In genomic region chr13:43530832-43531693, GRCm38 (mm10) we compare ENCODE assay signal across 8 mouse cellular contexts. TPM values are rescaled to one million over a fixed set of nuclear protein-coding genes. Genes with fewer than 3 reads are reported as not detected.
DNase-seq lines count a peak whose midpoint lies in the region; ATAC-seq and TF ChIP-seq lines count a peak whose summit lies in the region.

No protein-coding gene starts in this region.

- intact Hi-C loops in gastrocnemius, adult 2 months (cut with DNase I): no loop called here

- H3K9ac ChIP-seq in hindbrain, embryonic 15.5 days: no peak overlapping the region

- peak overlapping the region; percentile 47 for H3K27ac ChIP-seq in cortical plate, adult 2 months (ENCODE audit: insufficient read depth, low read length)
- H3K27ac ChIP-seq in gastrocnemius, adult 2 months: peak overlapping the region; percentile 81
- H3K27ac ChIP-seq in hindbrain, embryonic 15.5 days (replicated peaks): peak overlapping the region; percentile 67

- no peak for TF ChIP-seq POLR2A in cortical plate, adult 2 months (IDR thresholded peaks at IDR 0.05; ENCODE audit: extremely low read depth, insufficient read depth, low read length)

- peak; percentile 85 for DNase-seq in MEL-GATA-1-ER (ENCODE audit: extremely low read depth, low read depth)
- peak; percentile 60 for DNase-seq in gastrocnemius, adult 2 months
- peak; percentile 59 for DNase-seq in left cerebral cortex, adult 11 months (ENCODE audit: low spot score)
- DNase-seq in lung, postnatal 14 days: peak; percentile 55
- peak; percentile 96 for DNase-seq in retina, postnatal 1 day
- DNase-seq in natural killer cell, adult 2 months (ENCODE audit: low spot score in 2 of 2): no peak

- H3K9me3 ChIP-seq in hindbrain, embryonic 15.5 days: no peaks in the 10 kb centered on the region

- no peak overlapping the region for H3K4me3 ChIP-seq in cortical plate, adult 2 months (ENCODE audit: insufficient read depth, low read length)
- peak overlapping the region; percentile 50 for H3K4me3 ChIP-seq in gastrocnemius, adult 2 months
- peak overlapping the region; percentile 4; the same call in 1 of the 2 replicates for H3K4me3 ChIP-seq in hindbrain, embryonic 15.5 days

- no peaks in the 10 kb centered on the region for H3K27me3 ChIP-seq in hindbrain, embryonic 15.5 days

- WGBS in hindbrain, embryonic 15.5 days: 8% methylated on average over 13 of the region's 13 CpGs

- no peak for TF ChIP-seq CTCF in cortical plate, adult 2 months (IDR thresholded peaks at IDR 0.05; ENCODE audit: extremely low read depth, insufficient read depth, low read length)
- peak; percentile 14; the same call in 1 of the 2 replicates for TF ChIP-seq CTCF in gastrocnemius, adult 2 months (IDR thresholded peaks at IDR 0.05)

- peak overlapping the region; percentile 42 for H3K4me2 ChIP-seq in hindbrain, embryonic 15.5 days

- H3K36me3 ChIP-seq in hindbrain, embryonic 15.5 days: no peaks in the 10 kb centered on the region

- peak; percentile 94 for ATAC-seq in hindbrain, embryonic 15.5 days (ENCODE audit: low FRiP score, low read depth)

- peaks cover 8% of the 10 kb centered on the region for H3K4me1 ChIP-seq in cortical plate, adult 2 months (ENCODE audit: control insufficient read depth, insufficient read depth, low read length)
- H3K4me1 ChIP-seq in hindbrain, embryonic 15.5 days (replicated peaks): peaks cover 25% of the 10 kb centered on the region

RNA-seq across cellular contexts. Expression of gene Mcur1, which starts 28.9 kb away (rescaled TPM):
- polyA plus RNA-seq in cortical plate, adult 2 months (2012; rRNA removed): 24.5 and 26.1 TPM in 2 replicates
- total RNA-seq in gastrocnemius, adult 2 months (2021): 10 to 100 TPM; 30.4 to 36.1 TPM
- polyA plus RNA-seq in hindbrain, embryonic 15.5 days (2015; fragmentation: Nextera tagmentation; extraction: Ambion mirVana): 8.1 and 8.2 TPM in 2 replicates

RNA-seq across cellular contexts. Expression of gene Ranbp9, which starts 50.0 kb away (rescaled TPM):
- polyA plus RNA-seq in cortical plate, adult 2 months (2012; rRNA removed): 70.7 and 71.9 TPM in 2 replicates
- 10 to 100 TPM; 48.6 to 51.2 TPM for total RNA-seq in gastrocnemius, adult 2 months (2021)
- 13.6 and 14.6 TPM in 2 replicates for polyA plus RNA-seq in hindbrain, embryonic 15.5 days (2015; fragmentation: Nextera tagmentation; extraction: Ambion mirVana)

Comparison
In these comparisons a context has a peak if more than half of its experiments do, and no peak if none do; other contexts are left out.
1. DNase-seq: peak in MEL-GATA-1-ER (single experiment), gastrocnemius, adult 2 months (single experiment), left cerebral cortex, adult 11 months (single experiment), lung, postnatal 14 days (single experiment) and retina, postnatal 1 day (single experiment); none in natural killer cell, adult 2 months (0 of 2).
2. Peak in every context shown above with its lines, with median percentiles within 50 percentile points of each other: H3K27ac ChIP-seq.